Mouse (Mus musculus) neural tube, embryonic 10.5 days (tissue): ENCODE data around the gene Kif17.

Experiments
- DNase-seq: peaks from one replicate; pipeline ENCODE4 v3.0.0-alpha.2; 2017; ENCODE audit warnings: low spot score; ENCODE audit errors: extremely low spot score

The Kif17 gene

DNA sequence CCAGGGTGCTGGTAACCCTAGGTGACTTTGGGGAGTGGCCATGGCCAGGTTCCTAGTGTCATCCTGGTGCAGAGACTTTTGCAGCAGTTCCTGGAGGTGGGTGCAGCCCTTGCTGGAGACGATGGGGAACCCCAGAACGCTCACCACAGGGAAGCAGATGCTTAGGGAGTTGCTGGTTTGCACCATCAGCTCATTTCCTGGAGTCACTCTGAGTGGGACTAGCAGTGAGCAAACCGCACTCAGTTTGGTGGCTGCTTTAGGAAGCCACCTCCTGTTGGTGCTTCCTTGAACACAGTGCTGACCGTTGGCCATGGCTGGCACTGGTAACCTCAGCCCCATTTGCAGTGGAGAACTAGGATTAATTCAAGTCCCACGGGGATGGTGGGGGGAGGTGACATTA lies 9.2 kb downstream of the Kif17 start:
- no peak for DNase-seq

DNA sequence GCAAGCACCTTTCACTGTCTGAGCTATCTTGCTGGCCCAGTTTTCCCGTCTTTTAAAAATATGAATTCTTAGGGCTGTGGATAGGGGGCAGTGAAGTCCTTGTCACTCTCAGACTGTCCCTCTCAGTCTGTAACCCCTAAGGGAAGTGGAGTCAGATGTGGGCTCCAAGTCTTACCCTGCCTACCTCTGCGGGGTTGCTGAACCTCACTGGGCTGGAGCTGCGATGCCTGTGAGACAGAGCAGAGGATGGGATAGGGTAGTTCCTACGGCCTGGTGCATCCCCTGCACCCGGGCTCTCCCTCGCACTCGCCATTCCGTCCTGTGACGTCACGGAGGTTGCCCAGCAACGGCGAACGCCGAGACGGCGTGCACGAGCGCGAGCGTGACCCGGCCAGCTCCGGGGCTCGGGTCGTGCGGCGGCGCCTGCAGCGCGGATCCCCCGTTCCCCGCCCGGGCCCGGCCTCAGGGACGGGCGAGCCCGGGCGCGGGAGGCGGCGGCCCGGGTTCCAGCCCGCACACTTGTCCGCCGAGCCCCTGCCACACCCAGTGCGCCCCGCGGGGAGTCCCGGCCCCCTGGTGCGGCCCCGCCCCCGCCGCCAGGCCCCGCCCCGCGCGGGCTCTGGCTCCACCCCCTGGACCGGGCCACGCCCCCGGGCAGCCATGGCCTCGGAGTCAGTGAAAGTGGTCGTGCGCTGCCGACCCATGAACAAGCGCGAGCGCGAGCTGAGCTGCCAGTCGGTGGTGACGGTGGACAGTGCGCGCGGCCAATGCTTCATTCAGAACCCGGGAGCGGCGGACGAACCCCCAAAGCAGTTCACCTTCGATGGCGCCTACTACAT lies 11.8 kb downstream of the Kif17 start:
- DNase-seq = peak; percentile 98

DNA sequence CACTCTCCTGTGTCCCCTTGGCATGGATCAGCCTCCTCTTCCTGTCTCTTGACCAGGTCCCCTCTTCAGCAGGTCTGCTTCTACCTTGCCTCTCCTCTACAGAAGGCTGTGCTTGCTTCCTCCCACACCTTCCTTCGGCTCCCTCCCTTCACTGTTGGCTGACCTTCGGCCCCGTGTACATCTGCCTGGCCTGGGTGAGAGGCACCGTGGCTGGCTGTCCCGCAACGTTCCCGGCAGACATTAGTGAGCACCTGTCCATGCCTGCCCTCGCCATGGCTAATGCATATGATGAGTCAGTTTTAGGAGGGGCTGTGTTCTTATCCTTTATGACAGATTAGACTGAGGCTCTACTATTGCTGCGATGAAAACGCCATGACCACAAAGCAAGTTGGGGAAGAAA lies 17.6 kb downstream of the Kif17 start:
- DNase-seq = no peak

DNA sequence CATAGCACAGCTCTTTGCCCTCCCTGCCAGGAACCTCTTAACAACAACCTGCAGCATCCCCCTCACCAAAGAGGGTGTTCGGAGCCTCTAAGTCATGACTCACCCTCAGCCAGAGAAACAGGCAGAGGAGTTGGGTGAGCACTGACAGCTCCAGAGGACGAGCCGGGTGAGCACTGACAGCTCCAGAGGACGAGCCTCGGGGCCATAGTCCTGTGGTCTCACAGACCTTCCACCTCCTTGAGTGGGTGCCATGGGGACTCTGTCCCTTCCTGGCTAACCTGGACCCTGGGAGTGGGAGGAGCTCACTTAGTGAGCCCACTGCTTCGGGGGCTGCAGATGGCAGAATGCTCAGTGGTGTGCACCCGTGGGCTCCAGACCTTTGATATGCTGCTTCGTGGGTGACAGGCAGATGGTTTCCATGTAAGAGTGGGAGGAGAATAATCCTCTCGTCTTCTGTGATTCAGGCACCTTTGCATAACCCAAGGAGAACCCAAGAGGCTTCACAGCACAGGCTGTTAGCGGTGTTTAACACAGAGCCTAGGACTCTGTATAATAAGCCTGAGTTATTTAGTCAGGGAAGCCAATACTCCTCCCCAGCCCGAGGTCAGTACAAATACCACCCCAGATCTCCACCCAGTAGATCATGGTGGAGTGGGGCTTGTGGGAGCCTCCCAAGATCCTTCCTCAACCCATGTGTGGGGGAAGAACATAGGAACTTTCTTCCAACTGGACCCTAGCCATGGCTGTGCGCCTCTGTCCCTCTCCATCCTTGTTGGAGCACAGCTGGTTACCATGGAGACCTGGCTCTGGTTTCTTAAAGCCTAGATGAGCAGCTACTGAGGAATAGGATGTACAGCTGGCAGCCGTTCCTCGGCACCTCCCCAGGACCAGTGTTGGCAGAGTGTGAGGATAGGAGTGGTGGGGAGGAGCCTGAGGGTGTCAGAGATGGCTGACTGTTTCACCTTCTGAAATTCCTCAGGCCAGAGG lies 22.1 kb downstream of the Kif17 start:
- no peak for DNase-seq

DNA sequence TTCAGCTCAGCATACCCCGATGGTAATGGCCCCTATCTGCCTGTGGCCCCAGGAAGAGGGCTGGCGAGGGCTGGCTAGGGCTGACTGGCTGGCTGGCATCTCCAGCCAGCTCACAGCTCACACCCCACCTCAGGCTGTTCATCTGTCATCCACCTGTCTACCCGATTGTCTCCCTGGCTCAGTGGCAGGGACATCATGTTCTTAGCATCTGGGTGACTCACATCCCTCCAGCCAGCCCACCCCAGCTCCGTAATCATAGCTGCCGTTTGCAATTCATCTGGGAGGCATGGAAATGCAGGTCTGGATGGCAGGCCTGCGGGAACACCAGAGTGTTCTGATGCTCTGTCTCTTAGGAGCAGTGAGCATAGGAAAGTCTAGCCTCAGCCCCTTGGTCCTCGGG lies 28.1 kb downstream of the Kif17 start:
- no peak for DNase-seq

DNA sequence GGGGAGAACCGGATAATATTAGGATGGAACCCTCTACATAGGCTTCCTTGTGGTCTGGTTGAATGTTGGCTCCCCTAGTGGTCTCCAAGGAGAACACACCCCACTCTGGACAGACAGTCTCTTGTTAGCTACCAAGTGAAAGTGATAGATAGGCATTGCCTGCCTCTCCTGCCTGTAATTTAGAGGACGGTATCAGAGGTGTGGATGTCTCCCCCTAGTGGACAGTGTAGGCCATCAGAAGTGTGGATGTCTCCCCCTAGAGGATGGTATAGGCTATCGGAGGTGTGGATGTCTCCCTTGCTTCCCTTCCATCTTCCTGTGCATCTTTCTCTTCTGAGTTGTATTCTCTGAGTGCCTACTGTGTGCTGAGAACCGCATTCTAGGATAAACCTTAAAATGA lies 32.6 kb downstream of the Kif17 start:
- peak; percentile 70 for DNase-seq

DNA sequence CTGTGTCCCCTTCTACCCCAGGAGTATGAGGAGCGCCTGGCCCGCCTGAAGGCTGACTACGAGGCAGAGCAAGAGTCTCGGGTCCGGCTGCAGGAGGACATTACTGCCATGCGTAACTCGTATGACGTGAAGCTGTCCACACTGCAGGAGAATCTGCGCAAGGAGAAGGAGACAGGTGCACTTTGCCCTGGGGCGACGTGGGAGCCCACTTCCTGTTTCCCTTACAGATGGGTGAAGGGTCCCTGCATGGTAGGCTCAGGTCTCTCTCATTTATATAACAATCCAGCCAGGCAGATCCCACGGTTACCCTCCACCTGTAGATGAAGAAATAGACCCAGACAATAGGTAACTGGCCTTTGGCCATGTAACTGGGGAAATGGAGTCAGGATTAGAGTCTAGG lies 36.2 kb downstream of the Kif17 start:
- DNase-seq = no peak

DNA sequence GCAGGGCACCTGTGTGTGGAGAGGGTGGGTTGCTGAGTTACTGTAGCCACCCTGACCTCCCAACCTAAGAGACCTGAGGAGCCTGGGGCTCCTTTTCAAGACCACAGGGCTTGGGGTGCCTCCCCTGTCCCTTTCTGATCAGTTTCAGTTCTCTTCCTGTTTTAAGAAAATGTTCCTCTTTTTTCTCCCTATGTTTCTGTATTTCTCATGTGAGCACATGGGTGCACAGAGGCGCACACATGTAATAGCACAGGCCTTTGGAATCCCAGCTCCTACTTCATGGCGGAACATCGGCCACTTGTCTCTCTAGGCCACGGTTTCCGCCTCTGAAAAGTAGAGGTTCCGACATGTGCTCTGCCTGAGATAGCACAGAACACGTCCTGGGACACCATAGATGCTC lies 38.5 kb downstream of the Kif17 start:
- DNase-seq = no peak

DNA sequence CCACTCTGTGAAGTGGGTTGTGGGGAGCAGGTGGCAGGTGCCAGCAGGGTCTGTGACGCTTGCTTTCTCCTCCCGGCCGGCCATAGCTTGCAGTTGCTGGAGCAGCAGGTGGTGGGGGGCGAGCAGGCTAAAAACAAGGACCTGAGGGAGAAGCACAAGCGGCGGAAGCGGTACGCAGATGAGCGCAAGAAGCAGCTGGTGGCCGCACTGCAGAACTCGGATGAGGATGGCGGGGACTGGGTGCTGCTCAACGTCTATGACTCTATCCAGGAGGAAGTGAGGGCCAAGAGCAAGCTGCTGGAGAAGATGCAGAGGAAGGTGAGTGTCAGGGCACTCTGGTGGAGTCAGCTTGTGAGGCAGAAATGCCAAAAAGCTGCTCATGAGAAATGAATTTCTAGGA lies 41.8 kb downstream of the Kif17 start:
- no peak for DNase-seq

DNA sequence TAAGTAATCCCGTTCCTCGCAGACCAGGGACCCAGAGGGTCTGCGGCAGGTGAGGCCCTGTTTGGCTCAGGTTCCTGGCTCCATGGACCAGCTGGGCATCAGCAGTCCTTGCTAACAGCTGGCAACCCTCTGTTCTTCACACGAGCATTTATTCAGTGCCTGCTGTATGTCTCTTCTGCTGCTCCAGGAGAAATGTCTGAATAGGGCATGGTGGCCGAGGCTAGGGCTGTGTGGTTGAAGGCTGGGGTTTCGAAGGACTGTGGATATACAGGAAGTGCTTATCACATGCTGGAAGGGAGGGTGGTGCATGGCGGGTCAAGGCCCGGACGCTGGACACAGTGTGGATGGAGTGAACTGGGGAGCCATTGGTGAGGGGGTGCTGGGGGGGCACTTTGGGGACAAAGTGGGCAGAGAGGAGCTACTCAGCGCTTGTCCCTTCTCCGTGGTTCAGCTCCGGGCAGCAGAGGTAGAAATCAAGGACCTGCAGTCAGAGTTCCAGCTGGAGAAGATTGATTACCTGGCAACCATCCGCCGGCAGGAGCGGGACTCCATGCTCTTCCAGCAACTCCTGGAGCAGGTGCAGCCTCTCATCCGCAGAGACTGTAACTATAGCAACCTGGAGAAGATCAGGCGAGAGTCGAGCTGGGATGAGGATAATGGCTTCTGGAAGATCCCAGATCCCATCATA lies 43.2 kb downstream of the Kif17 start:
- DNase-seq = no peak

DNA sequence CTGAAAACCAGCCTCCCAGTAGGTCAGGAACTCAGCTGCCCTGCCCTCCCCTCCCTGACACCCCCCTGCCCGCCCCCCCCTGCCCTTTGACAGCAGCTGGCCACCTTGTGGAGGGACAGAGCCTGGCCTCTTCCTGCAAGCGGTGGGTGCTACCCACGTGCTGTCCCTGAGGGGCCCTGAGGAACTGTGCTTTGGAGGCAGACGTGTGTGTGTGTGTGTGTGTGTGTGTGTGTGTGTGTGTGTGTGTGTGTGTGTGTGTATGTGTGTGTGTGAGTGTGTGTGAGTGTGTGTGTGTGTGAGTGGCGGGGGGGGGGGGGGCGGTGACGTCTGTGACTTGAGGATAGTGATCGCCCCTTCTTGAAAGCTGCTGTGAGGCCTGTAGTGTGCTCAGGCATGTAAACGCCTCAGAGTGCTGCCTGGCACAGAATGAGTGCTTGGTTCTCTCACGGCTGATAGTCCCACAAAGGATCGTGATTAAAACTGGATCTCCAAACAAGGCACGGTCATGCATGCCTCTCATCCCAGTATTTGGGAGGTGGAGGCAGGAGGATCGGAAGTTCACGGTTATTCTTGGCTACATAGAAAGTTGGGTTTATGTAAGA lies 43.8 kb downstream of the Kif17 start:
- no peak for DNase-seq

DNA sequence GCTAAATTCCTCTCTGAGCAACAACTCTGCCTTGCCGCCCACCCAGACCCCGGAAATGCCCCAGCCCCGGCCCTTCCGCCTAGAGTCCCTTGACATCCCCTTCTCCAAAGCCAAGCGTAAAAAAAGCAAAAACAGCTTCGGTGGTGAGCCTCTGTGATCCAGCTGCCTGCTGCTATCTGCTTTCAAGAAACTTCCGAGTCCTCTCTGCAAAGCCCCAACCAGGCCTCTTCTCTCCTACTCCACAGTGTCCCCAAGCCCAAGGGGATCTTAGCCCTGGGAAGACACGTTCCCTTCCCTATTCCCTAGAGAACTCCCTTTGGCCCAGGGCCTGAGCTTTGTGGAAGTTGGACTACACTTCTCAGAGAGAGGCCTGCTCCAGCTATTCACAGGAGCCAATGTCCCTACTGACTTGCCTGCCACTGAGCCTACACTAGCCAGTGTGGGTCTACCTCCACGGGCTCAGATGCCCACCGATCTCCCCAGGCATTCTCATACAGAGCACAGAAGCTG lies 51.1 kb downstream of the Kif17 start:
- DNase-seq = no peak

DNA sequence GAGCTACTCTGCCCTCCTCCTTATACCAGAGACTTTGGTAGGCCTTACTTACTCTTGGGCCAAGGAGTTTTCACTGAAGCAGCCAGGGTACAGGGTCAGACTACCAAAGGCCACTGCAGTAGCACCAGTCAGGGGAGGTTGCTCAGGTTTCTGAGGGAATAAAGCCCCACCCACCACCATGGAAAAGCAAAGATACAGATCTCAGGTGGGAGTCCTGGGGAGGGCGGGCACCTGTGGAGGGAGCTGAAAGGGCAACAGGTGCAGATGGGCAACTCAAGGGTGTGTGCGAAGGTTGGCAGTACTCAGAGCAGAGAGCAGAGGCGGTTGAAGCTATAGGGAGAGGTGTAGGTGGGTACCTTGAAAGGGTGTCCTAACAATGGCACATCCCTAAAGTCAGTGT lies 52.8 kb downstream of the Kif17 start:
- no peak for DNase-seq

DNA sequence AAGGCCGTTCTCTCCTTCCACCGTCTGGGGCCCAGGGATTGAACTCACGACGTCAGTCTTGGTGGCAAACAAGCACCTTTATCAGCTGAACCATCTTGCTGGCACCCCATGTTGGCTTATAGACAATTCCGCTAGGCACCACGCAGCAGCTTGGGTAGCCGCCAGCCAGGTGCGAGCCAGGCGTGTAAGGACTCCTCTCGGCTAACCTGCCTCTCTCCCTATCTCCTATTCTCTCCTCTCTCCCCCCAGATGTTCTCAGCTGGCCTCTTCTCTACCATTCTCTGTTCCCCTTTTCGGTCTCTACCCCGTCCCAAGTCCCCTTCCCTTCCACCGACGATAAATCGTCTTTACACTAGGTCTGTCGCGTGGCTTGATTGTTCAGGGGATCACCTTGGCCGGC lies 53.5 kb downstream of the Kif17 start:
- no peak for DNase-seq

DNA sequence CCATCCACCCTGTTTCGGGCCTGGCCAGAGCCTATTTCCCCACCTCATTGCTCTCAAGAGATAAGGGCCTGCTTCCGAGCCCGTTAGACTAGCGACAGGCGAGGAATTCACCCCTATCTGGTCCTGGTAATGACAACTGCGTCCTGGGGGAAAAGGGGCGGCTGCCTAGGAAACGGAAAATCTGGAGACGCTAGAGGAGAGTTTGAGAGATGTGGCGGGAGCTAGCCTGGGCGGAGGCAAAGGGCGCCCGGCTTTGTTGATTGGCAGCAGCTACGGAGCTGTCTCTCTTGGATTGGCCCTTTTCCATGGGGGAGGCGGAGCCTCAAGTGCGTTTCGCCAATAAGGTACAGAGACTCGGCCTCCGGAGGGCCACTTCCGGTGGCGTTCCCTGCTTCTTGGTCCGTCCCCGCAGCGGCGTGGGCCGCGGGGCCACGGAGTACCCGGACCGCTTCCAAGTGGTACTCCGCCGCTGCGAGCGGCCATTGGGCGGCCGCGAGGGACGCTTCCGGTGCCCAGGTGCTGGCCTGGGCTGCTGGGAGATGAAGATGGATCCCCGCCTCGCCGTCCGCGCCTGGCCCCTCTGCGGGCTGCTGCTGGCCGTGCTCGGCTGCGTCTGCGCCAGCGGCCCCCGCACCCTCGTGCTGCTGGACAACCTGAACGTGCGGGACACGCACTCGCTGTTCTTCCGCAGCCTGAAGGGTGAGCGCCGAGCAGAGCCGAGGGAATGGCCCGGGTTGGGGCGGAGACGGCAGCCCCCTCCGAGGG lies 54.3 kb downstream of the Kif17 start, which contains the start of gene Ddost:
TSS of gene Ddost (plus strand) at position 391 of the 765 bp plus-strand sequence.
- peak; percentile 98 for DNase-seq

DNA sequence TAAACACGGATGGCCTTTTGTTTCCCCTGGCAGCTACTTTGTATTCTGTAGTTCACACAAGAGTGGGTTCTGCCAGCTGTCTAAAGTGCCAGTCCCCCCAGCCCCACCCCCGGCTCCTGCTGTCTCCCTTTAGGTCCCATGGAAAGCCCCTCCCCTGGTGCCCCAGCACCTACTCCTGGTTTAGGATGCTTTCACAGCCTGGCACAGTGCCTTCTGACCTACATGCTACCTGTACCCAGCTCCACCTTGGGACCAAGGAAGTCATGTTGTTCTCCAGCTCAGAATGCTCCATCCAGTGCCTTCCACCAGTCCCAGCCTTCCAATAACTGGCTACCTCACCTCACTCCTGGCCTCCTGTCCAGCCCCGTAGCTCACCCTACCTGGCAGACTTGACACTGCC lies 56.8 kb downstream of the Kif17 start:
- DNase-seq = no peak

DNA sequence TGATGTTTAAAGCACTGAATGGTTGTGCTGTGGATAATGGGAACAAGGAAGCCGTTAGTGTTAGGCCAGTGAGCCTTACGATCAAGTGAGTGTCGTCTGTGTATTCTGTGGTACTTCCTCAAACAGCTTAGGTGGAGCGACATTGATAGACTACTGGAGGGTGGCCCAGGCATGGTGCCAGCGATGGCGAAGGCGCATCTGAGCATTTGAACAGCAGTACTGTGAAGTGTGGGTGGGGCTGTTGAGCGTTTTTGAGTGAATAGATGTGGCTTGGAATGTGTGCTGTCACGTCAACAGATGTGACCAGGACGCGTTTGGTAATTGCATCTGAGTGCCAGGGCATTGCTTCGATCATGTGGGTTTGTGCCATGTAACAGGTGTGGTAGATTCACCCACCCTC lies 57.5 kb downstream of the Kif17 start:
- no peak for DNase-seq

DNA sequence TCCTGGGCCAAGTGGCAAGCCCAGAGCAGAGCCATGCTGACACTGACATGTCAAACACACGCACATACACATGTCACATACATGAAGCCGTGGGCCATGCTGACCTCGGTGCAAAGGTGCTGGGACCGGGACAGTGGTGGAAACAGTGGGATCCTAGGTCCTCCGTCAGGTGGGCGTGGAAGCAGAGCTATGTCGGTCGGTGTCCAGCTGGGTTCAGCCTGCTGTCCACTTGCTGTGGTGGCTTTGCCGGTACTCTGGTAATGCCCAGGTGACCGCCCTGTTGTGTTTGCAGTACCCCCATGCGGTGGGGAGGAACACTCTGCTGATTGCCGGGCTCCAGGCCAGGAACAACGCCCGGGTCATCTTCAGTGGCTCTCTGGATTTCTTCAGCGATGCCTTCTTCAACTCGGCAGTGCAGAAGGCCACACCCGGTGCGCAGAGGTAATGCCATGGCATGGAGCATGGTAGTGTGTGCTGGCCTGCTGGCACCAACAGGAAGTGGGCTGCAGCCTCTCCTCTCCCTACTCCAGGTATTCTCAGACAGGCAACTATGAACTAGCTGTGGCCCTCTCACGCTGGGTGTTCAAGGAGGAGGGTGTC lies 60.2 kb downstream of the Kif17 start:
- no peak for DNase-seq

DNA sequence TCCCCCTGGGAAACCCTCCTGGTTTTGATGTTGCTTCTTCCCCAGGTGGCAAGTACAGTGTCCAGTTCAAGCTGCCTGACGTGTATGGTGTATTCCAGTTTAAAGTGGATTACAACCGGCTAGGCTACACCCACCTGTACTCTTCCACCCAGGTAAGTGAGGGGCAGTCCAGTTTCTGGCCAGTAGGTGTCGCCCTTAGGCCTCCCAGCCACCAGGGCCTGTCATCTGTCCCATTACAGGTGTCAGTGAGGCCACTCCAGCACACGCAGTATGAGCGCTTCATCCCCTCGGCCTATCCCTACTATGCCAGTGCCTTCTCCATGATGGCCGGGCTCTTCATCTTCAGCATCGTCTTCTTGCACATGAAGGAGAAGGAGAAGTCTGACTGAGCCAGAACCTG lies 61.4 kb downstream of the Kif17 start:
- no peak for DNase-seq

DNA sequence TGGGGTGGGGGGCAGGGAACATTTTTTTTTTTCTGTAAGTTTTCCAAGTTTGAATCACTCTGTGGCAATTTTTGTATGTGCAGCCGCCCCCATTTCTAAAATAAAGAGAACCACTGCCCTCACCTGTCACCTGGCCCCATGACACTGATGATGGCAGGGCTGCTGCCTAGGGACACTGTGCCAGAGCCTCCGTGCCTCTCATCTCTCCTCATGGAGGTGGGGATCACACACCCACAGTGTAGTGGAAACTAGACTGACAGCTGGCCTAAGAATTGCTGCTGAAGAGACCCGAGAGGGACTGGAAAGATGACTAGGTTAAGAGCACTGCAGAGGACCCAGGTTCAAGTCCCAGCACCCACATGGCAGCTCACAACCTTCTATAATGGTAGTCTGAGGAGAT lies 61.9 kb downstream of the Kif17 start:
- DNase-seq = no peak
